Mouse (Mus musculus): ENCODE measurements at regions not wholly inside any gene's neighbourhood (a gene's known extent, or its start where the extent isn't known, plus 50 kb on each side); places are given as distances from the start of the nearest gene placed in this dataset.

DNA sequence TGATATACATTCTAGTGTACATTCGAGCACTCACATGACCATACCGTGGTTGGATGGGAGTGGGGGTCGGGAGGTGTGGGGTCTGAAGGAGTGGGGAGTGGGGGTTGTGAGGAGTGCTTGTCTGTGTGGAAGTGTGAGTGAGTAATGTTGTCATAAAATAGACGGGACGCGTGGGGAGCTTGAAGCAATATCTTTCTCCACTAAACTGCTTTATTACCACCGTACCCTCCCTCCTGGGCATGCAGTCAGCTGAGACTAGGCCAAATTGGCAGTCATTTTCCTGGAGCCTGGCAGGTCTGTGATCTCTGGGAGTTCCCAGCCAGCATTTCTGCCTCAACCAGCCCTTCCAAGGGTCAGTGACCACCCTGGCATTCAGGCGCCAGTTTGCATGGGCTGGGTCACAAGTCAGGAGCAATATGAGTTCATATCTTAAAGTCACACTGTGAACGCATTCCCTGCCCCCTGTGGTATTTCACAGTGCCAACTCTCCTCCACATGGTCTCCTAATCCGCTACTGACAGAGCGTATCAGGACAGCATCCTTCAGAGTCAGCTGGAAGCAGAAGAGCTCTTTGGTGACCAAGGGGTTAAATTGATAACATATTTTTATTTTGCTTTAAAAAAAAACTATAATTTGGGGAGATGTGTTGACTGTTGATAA lies 300.9 kb downstream of the Nr2f2 start:
- TF ChIP-seq CTCF (IDR thresholded peaks at IDR 0.05; ENCODE audit: control insufficient read depth, insufficient read depth, low read length) (no peak), POLR2A (IDR thresholded peaks at IDR 0.05; ENCODE audit: borderline replicate concordance, control insufficient read depth, low read depth, low read length) (no peak)

Data from bone marrow, adult 2 months (tissue).